Mouse (Mus musculus): ENCODE measurements around the gene Lage3. TPM values are rescaled to one million over a fixed set of nuclear protein-coding genes. Genes with fewer than 3 reads are reported as not detected.

The Lage3 gene
- total and polyA plus RNA-seq, 3 experiments = 44.2 to 56.2 (median 47.4) TPM

Small RNA genes lying within 50 kb of the gene (microRNA-seq; reads per million reads assigned to microRNA genes)
- gene Mir7092 = 0 to 0.41 reads per million in 2 experiments

Other genes with a start within 250 kb of the Lage3 start
- not detected for gene Opn1mw, start 226.2 kb downstream of the Lage3 start, total RNA-seq (2021)
- not detected in 2 replicates for gene Opn1mw, start 226.2 kb downstream of the Lage3 start, polyA plus RNA-seq (2012; rRNA removed)
- gene Mecp2, start 218.3 kb downstream of the Lage3 start, total RNA-seq (2021) = 10 to 100 TPM; 31.3 to 34.8 TPM
- gene Mecp2, start 218.3 kb downstream of the Lage3 start, polyA plus RNA-seq (2012; rRNA removed) = 3.7 and 4.7 TPM in 2 replicates
- not detected for gene Tex28, start 185.8 kb downstream of the Lage3 start, total RNA-seq (2021)
- gene Tex28, start 185.8 kb downstream of the Lage3 start, polyA plus RNA-seq (2012; rRNA removed) = not detected in 2 replicates
- not detected for gene Tktl1, start 176.4 kb downstream of the Lage3 start, total RNA-seq (2021)
- not detected in 2 replicates for gene Tktl1, start 176.4 kb downstream of the Lage3 start, polyA plus RNA-seq (2012; rRNA removed)
- gene Flna, start 103.8 kb downstream of the Lage3 start, total RNA-seq (2021) = 100 to 1,000 TPM; 120 to 195 TPM
- gene Flna, start 103.8 kb downstream of the Lage3 start, polyA plus RNA-seq (2012; rRNA removed) = 134 and 139 TPM in 2 replicates
- gene Emd, start 98.9 kb downstream of the Lage3 start, total RNA-seq (2021) = 100 to 1,000 TPM in 1 of 2 experiments, 10 to 100 TPM in 1; 53.9 to 170 TPM
- 68.7 and 74.1 TPM in 2 replicates for gene Emd, start 98.9 kb downstream of the Lage3 start, polyA plus RNA-seq (2012; rRNA removed)
- gene Rpl10, start 82.8 kb downstream of the Lage3 start, total RNA-seq (2021) = 100 to 1,000 TPM; 220 to 443 TPM
- gene Rpl10, start 82.8 kb downstream of the Lage3 start, polyA plus RNA-seq (2012; rRNA removed) = 692 and 707 TPM in 2 replicates
- gene Taz, start 71.7 kb downstream of the Lage3 start, total RNA-seq (2021) = 10 to 100 TPM; 56.6 to 74.2 TPM
- 126 and 136 TPM in 2 replicates for gene Taz, start 71.7 kb downstream of the Lage3 start, polyA plus RNA-seq (2012; rRNA removed)
- gene Dnase1l1, start 71.3 kb downstream of the Lage3 start, total RNA-seq (2021) = 10 to 100 TPM; 13.1 to 13.5 TPM
- gene Dnase1l1, start 71.3 kb downstream of the Lage3 start, polyA plus RNA-seq (2012; rRNA removed) = 7.5 and 9.5 TPM in 2 replicates
- 100 to 1,000 TPM; 262 to 281 TPM for gene Atp6ap1, start 56.5 kb downstream of the Lage3 start, total RNA-seq (2021)
- gene Atp6ap1, start 56.5 kb downstream of the Lage3 start, polyA plus RNA-seq (2012; rRNA removed) = 358 and 481 TPM in 2 replicates
- gene Gdi1, start 48.6 kb downstream of the Lage3 start, total RNA-seq (2021) = 100 to 1,000 TPM; 252 TPM
- 160 and 195 TPM in 2 replicates for gene Gdi1, start 48.6 kb downstream of the Lage3 start, polyA plus RNA-seq (2012; rRNA removed)
- gene Fam50a, start 40.6 kb downstream of the Lage3 start, total RNA-seq (2021) = 10 to 100 TPM; 61.5 to 87.6 TPM
- gene Fam50a, start 40.6 kb downstream of the Lage3 start, polyA plus RNA-seq (2012; rRNA removed) = 23.8 and 28.3 TPM in 2 replicates
- 10 to 100 TPM in 1 of 2 experiments, 1 to 10 TPM in 1; 7.2 to 12.0 TPM for gene Plxna3, start 24.6 kb downstream of the Lage3 start, total RNA-seq (2021)
- 13.5 and 19.9 TPM in 2 replicates for gene Plxna3, start 24.6 kb downstream of the Lage3 start, polyA plus RNA-seq (2012; rRNA removed)
- gene Ubl4a, start 19.6 kb upstream of the Lage3 start, total RNA-seq (2021) = 10 to 100 TPM; 64.3 to 67.5 TPM
- gene Ubl4a, start 19.6 kb upstream of the Lage3 start, polyA plus RNA-seq (2012; rRNA removed) = 31.3 and 37.0 TPM in 2 replicates
- gene Slc10a3, start 19.7 kb upstream of the Lage3 start, total RNA-seq (2021) = 10 to 100 TPM; 16.9 to 27.8 TPM
- 23.1 and 27.3 TPM in 2 replicates for gene Slc10a3, start 19.7 kb upstream of the Lage3 start, polyA plus RNA-seq (2012; rRNA removed)
- gene Fam3a, start 39.7 kb upstream of the Lage3 start, total RNA-seq (2021) = 10 to 100 TPM; 25.1 to 36.6 TPM
- 48.8 and 51.3 TPM in 2 replicates for gene Fam3a, start 39.7 kb upstream of the Lage3 start, polyA plus RNA-seq (2012; rRNA removed)
- gene Ikbkg, start 39.7 kb upstream of the Lage3 start, total RNA-seq (2021) = 100 to 1,000 TPM in 1 of 2 experiments, 10 to 100 TPM in 1; 61.8 to 103 TPM
- gene Ikbkg, start 39.7 kb upstream of the Lage3 start, polyA plus RNA-seq (2012; rRNA removed) = 13.7 and 17.3 TPM in 2 replicates
- 100 to 1,000 TPM; 169 to 217 TPM for gene G6pdx, start 75.6 kb upstream of the Lage3 start, total RNA-seq (2021)
- 55.0 and 66.1 TPM in 2 replicates for gene G6pdx, start 75.6 kb upstream of the Lage3 start, polyA plus RNA-seq (2012; rRNA removed)
- not detected for gene Gm6880, start 127.8 kb upstream of the Lage3 start, total RNA-seq (2021)
- not detected in 2 replicates for gene Gm6880, start 127.8 kb upstream of the Lage3 start, polyA plus RNA-seq (2012; rRNA removed)
- gene Olfr1326-ps1, start 221.3 kb upstream of the Lage3 start, total RNA-seq (2021) = not detected
- not detected in 2 replicates for gene Olfr1326-ps1, start 221.3 kb upstream of the Lage3 start, polyA plus RNA-seq (2012; rRNA removed)
- not detected for gene Olfr1325, start 239.1 kb upstream of the Lage3 start, total RNA-seq (2021)
- gene Olfr1325, start 239.1 kb upstream of the Lage3 start, polyA plus RNA-seq (2012; rRNA removed) = not detected in 2 replicates

Data from adrenal gland, adult 2 months (tissue).